Mouse (Mus musculus): Measurements from ENCODE around the gene 9130019O22Rik. TPM values are rescaled to one million over a fixed set of nuclear protein-coding genes. Genes with fewer than 3 reads are reported as not detected.
A peak's percentile ranks its signal among the peaks of the same experiment; 100 is the strongest.
"Not testable (repeated sequence)": the region's sequence is repeated elsewhere in the genome, so short reads cannot be mapped to it uniquely, and the experiment has no call there.

9130019O22Rik gene
- polyA plus RNA-seq, 1 experiment from 2014 or later, result 5.4 TPM

GRCm38 (mm10) chr7:127406002-127406987, 19.3 kb upstream of the 9130019O22Rik start, which contains the start of gene Zfp764:
Gene Zfp764 (minus strand): TSS chr7:127406822.
- H3K36me3 ChIP-seq (ENCODE audit: control insufficient read depth, insufficient read depth, low read length), result not testable (repeated sequence)
- 7% methylated on average over 40 of the region's 40 CpGs for WGBS

GRCm38 (mm10) chr7:127404101-127404500, 17.1 kb upstream of the 9130019O22Rik start:
- H3K4me1 ChIP-seq (replicated peaks; ENCODE audit: control insufficient read depth, insufficient read depth, low read length); H3K4me3 ChIP-seq (ENCODE audit: low read depth, low read length); H3K36me3 ChIP-seq (ENCODE audit: control insufficient read depth, insufficient read depth, low read length); DNase-seq (ENCODE audit: low spot score); H3K27me3 ChIP-seq (ENCODE audit: control insufficient read depth, insufficient read depth, low read length); ATAC-seq (ENCODE audit: low FRiP score); H3K27ac ChIP-seq (ENCODE audit: low read depth, low read length); H3K9ac ChIP-seq (ENCODE audit: low read depth, low read length); H3K4me2 ChIP-seq (replicated peaks; ENCODE audit: low read depth, low read length); H3K9me3 ChIP-seq (ENCODE audit: control insufficient read depth, low read length): not testable (repeated sequence)
- 93% methylated on average over 6 of the region's 6 CpGs for WGBS

More at GRCm38 (mm10) chr7:127406002-127406987, 19.3 kb upstream of the 9130019O22Rik start, which contains the start of gene Zfp764:
- not testable (repeated sequence) for H3K9me3 ChIP-seq (ENCODE audit: control insufficient read depth, low read length); H3K4me1 ChIP-seq (replicated peaks; ENCODE audit: control insufficient read depth, insufficient read depth, low read length); H3K27me3 ChIP-seq (ENCODE audit: control insufficient read depth, insufficient read depth, low read length)
- ATAC-seq (ENCODE audit: low FRiP score) (peak; percentile 90), DNase-seq (ENCODE audit: low spot score) (peak; percentile 88)
- Histone ChIP-seq H3K4me3 (ENCODE audit: low read depth, low read length) (peak within 1 kb of the TSS; percentile 49), H3K4me2 (replicated peaks; ENCODE audit: low read depth, low read length) (peak within 1 kb of the TSS; percentile 86), H3K9ac (ENCODE audit: low read depth, low read length) (peak within 1 kb of the TSS; percentile 80), H3K27ac (ENCODE audit: low read depth, low read length) (0 out of 2 replicates have a peak within 1 kb of the TSS, but pooled peaks have one; percentile 24)

- ATAC-seq (ENCODE audit: low FRiP score), result no peak
- no peak overlapping the region for H3K4me2 ChIP-seq (replicated peaks; ENCODE audit: low read depth, low read length)
- no peaks in the 10 kb centered on the region for H3K27me3 ChIP-seq (ENCODE audit: control insufficient read depth, insufficient read depth, low read length)
- H3K27ac ChIP-seq (ENCODE audit: low read depth, low read length), result no peak overlapping the region
- H3K4me3 ChIP-seq (ENCODE audit: low read depth, low read length), result no peak overlapping the region
- 43% methylated on average over 2 of the region's 2 CpGs for WGBS
- no peak overlapping the region for H3K9ac ChIP-seq (ENCODE audit: low read depth, low read length)
- no peaks in the 10 kb centered on the region for H3K4me1 ChIP-seq (replicated peaks; ENCODE audit: control insufficient read depth, insufficient read depth, low read length)
- no peak for DNase-seq (ENCODE audit: low spot score)
- no peaks in the 10 kb centered on the region for H3K36me3 ChIP-seq (ENCODE audit: control insufficient read depth, insufficient read depth, low read length)
- no peaks in the 10 kb centered on the region for H3K9me3 ChIP-seq (ENCODE audit: control insufficient read depth, low read length)
These were observed 16.0 kb upstream of the 9130019O22Rik start for GRCm38 (mm10) chr7:127402980-127403379.

GRCm38 (mm10) chr7:127400355-127400754, 13.4 kb upstream of the 9130019O22Rik start:
- no peak overlapping the region for H3K4me3 ChIP-seq (ENCODE audit: low read depth, low read length)
- H3K36me3 ChIP-seq (ENCODE audit: control insufficient read depth, insufficient read depth, low read length), result no peaks in the 10 kb centered on the region
- H3K9me3 ChIP-seq (ENCODE audit: control insufficient read depth, low read length), result no peaks in the 10 kb centered on the region
- no peak overlapping the region for H3K4me2 ChIP-seq (replicated peaks; ENCODE audit: low read depth, low read length)
- H3K27me3 ChIP-seq (ENCODE audit: control insufficient read depth, insufficient read depth, low read length), result no peaks in the 10 kb centered on the region
- 66% methylated on average over 3 of the region's 3 CpGs for WGBS
- no peaks in the 10 kb centered on the region for H3K4me1 ChIP-seq (replicated peaks; ENCODE audit: control insufficient read depth, insufficient read depth, low read length)
- H3K9ac ChIP-seq (ENCODE audit: low read depth, low read length), result no peak overlapping the region
- ATAC-seq (ENCODE audit: low FRiP score), result no peak
- no peak for DNase-seq (ENCODE audit: low spot score)
- no peak overlapping the region for H3K27ac ChIP-seq (ENCODE audit: low read depth, low read length)

- no peaks in the 10 kb centered on the region for H3K9me3 ChIP-seq (ENCODE audit: control insufficient read depth, low read length)
- ATAC-seq (ENCODE audit: low FRiP score) (no peak), DNase-seq (ENCODE audit: low spot score) (no peak)
- WGBS, result 34% methylated on average over 7 of the region's 7 CpGs
- peak overlapping the region; percentile 54 for H3K9ac ChIP-seq (ENCODE audit: low read depth, low read length)
- no peak overlapping the region for H3K27ac ChIP-seq (ENCODE audit: low read depth, low read length)
- H3K4me2 ChIP-seq (replicated peaks; ENCODE audit: low read depth, low read length), result peak overlapping the region; percentile 84
- H3K4me3 ChIP-seq (ENCODE audit: low read depth, low read length), result peak overlapping the region; percentile 72
- H3K4me1 ChIP-seq (replicated peaks; ENCODE audit: control insufficient read depth, insufficient read depth, low read length), result no peaks in the 10 kb centered on the region
- no peaks in the 10 kb centered on the region for H3K27me3 ChIP-seq (ENCODE audit: control insufficient read depth, insufficient read depth, low read length)
- H3K36me3 ChIP-seq (ENCODE audit: control insufficient read depth, insufficient read depth, low read length), result no peaks in the 10 kb centered on the region
These were observed 7.0 kb upstream of the 9130019O22Rik start for GRCm38 (mm10) chr7:127393944-127394333.

GRCm38 (mm10) chr7:127393157-127393943, 6.4 kb upstream of the 9130019O22Rik start, which contains the start of gene E430018J23Rik:
Gene E430018J23Rik (minus strand): TSS chr7:127393629.
- Histone ChIP-seq H3K4me1 (replicated peaks; ENCODE audit: control insufficient read depth, insufficient read depth, low read length) (no peaks in the 10 kb centered on the region), H3K4me2 (replicated peaks; ENCODE audit: low read depth, low read length) (peak within 1 kb of the TSS; percentile 84), H3K27ac (ENCODE audit: low read depth, low read length) (peak within 1 kb of the TSS; percentile 52), H3K4me3 (ENCODE audit: low read depth, low read length) (peak within 1 kb of the TSS; percentile 72), H3K36me3 (ENCODE audit: control insufficient read depth, insufficient read depth, low read length) (no peaks in the 10 kb centered on the region), H3K9ac (ENCODE audit: low read depth, low read length) (peak within 1 kb of the TSS; percentile 86), H3K9me3 (ENCODE audit: control insufficient read depth, low read length) (no peaks in the 10 kb centered on the region), H3K27me3 (ENCODE audit: control insufficient read depth, insufficient read depth, low read length) (no peaks in the 10 kb centered on the region)
- ATAC-seq (ENCODE audit: low FRiP score) (peak; percentile 97), DNase-seq (ENCODE audit: low spot score) (peak; percentile 98)
- WGBS, result 2% methylated on average over 45 of the region's 45 CpGs

GRCm38 (mm10) chr7:127392251-127392824, 5.4 kb upstream of the 9130019O22Rik start:
- H3K36me3 ChIP-seq (ENCODE audit: control insufficient read depth, insufficient read depth, low read length), result no peaks in the 10 kb centered on the region
- DNase-seq (ENCODE audit: low spot score) (peak; percentile 9), ATAC-seq (ENCODE audit: low FRiP score) (peak; percentile 17; the same call in 1 of the 2 replicates)
- H3K27me3 ChIP-seq (ENCODE audit: control insufficient read depth, insufficient read depth, low read length), result no peaks in the 10 kb centered on the region
- H3K4me1 ChIP-seq (replicated peaks; ENCODE audit: control insufficient read depth, insufficient read depth, low read length), result no peaks in the 10 kb centered on the region
- H3K4me3 ChIP-seq (ENCODE audit: low read depth, low read length), result peak overlapping the region; percentile 72
- WGBS, result 91% methylated on average over 8 of the region's 8 CpGs
- H3K27ac ChIP-seq (ENCODE audit: low read depth, low read length), result no peak overlapping the region
- H3K4me2 ChIP-seq (replicated peaks; ENCODE audit: low read depth, low read length), result peak overlapping the region; percentile 84
- H3K9ac ChIP-seq (ENCODE audit: low read depth, low read length), result no peak overlapping the region
- no peaks in the 10 kb centered on the region for H3K9me3 ChIP-seq (ENCODE audit: control insufficient read depth, low read length)

- Histone ChIP-seq H3K4me3 (ENCODE audit: low read depth, low read length) (no peak overlapping the region), H3K36me3 (ENCODE audit: control insufficient read depth, insufficient read depth, low read length) (no peaks in the 10 kb centered on the region), H3K27me3 (ENCODE audit: control insufficient read depth, insufficient read depth, low read length) (no peaks in the 10 kb centered on the region), H3K4me1 (replicated peaks; ENCODE audit: control insufficient read depth, insufficient read depth, low read length) (no peaks in the 10 kb centered on the region), H3K9ac (ENCODE audit: low read depth, low read length) (no peak overlapping the region), H3K4me2 (replicated peaks; ENCODE audit: low read depth, low read length) (no peak overlapping the region), H3K9me3 (ENCODE audit: control insufficient read depth, low read length) (no peaks in the 10 kb centered on the region), H3K27ac (ENCODE audit: low read depth, low read length) (no peak overlapping the region)
- ATAC-seq (ENCODE audit: low FRiP score) (no peak), DNase-seq (ENCODE audit: low spot score) (no peak)
- 96% methylated on average over 16 of the region's 16 CpGs for WGBS
These were observed 4.6 kb upstream of the 9130019O22Rik start for GRCm38 (mm10) chr7:127391538-127391937.

All from hindbrain, embryonic 11.5 days (tissue).